Mouse (Mus musculus) midbrain, embryonic 14.5 days (tissue): ENCODE results near the gene Pgf. TPM values are rescaled to one million over a fixed set of nuclear protein-coding genes. Genes with fewer than 3 reads are reported as not detected.

Source experiments
- ATAC-seq: fragments of 200-750 bp; cut with Nextera tagmentation; 2 replicates; pipeline ENCODE4 v1.8.0; 2017; ENCODE audit warnings: moderate number of reproducible peaks, moderate library complexity; ENCODE audit not compliant: low FRiP score, low TSS enrichment
- DNase-seq: peaks from one replicate; pipeline ENCODE4 v3.0.0-alpha.2; 2015
- H3K27ac ChIP-seq: fragments of 300-500 bp; sonication (generic); replicated peaks from 2 replicates; pipeline ENCODE4 v1.5.1; 2014; ENCODE audit warnings: mild to moderate bottlenecking, low read depth, low read length, moderate library complexity
- H3K27me3 ChIP-seq: fragments of 300-500 bp; sonication (generic); 2 replicates; pipeline ENCODE4 v1.6.1; 2014; ENCODE audit warnings: low read length, control low read depth, mixed read lengths; ENCODE audit not compliant: control insufficient read depth, insufficient read depth
- H3K36me3 ChIP-seq: fragments of 300-500 bp; sonication (generic); 2 replicates; pipeline ENCODE4 v1.6.1; 2014; ENCODE audit warnings: low read length, control low read depth; ENCODE audit not compliant: control insufficient read depth, insufficient read depth
- H3K4me1 ChIP-seq: fragments of 300-500 bp; sonication (generic); 2 replicates; pipeline ENCODE4 v1.6.1; 2014; ENCODE audit warnings: mild to moderate bottlenecking, antibody characterized with exemption, low read length, control low read depth; ENCODE audit not compliant: control insufficient read depth, insufficient read depth
- H3K4me2 ChIP-seq: fragments of 300-500 bp; sonication (generic); 2 replicates; pipeline ENCODE4 v1.6.1; 2014; ENCODE audit warnings: mild to moderate bottlenecking, low read length, moderate library complexity
- H3K4me3 ChIP-seq: fragments of 300-500 bp; sonication (generic); replicated peaks from 2 replicates; pipeline ENCODE4 v1.5.1; 2014; ENCODE audit warnings: low read depth, low read length
- H3K9ac ChIP-seq: fragments of 300-500 bp; sonication (generic); replicated peaks from 2 replicates; pipeline ENCODE4 v1.6.1; 2014; ENCODE audit warnings: mild to moderate bottlenecking, low read length, moderate library complexity
- H3K9me3 ChIP-seq: fragments of 300-500 bp; sonication (generic); 2 replicates; pipeline ENCODE4 v1.6.1; 2016; ENCODE audit warnings: low read length, control low read depth, mixed read lengths; ENCODE audit not compliant: control insufficient read depth
- WGBS: fragments of 180-500 bp; shearing (Covaris S2); extraction: QIAGEN DNeasy Blood & Tissue Kit; methylation state at CpG from one replicate; pipeline ENCODE4 v1.1.7; 2014; 5-methylcytosine and 5-hydroxymethylcytosine counted together
- polyA plus RNA-seq: library from polyadenylated mRNA; unstranded; fragments of >200 nt; fragmentation: Nextera tagmentation; extraction: Ambion mirVana; gene quantifications from 2 replicates; pipeline ENCODE4 v1.2.1, GENCODE M21; 2014

The Pgf gene
- polyA plus RNA-seq, 1 experiment from 2014 or later = 6.0 TPM

GRCm38 (mm10) chr12:85204105-85204504 is 26.5 kb upstream of the Pgf start:
- ATAC-seq = no peak
- Histone ChIP-seq H3K4me3 (no peak overlapping the region), H3K27ac (no peak overlapping the region), H3K27me3 (no peaks in the 10 kb centered on the region), H3K9ac (no peak overlapping the region), H3K4me1 (peaks cover 15% of the 10 kb centered on the region), H3K36me3 (no peaks in the 10 kb centered on the region), H3K9me3 (no peaks in the 10 kb centered on the region), H3K4me2 (no peak overlapping the region)
- WGBS = 51% methylated on average over 8 of the region's 8 CpGs
- DNase-seq = no peak

GRCm38 (mm10) chr12:85203699-85204098 is 26.1 kb upstream of the Pgf start:
- no peaks in the 10 kb centered on the region for H3K27me3 ChIP-seq
- H3K27ac ChIP-seq = no peak overlapping the region
- no peak overlapping the region for H3K4me2 ChIP-seq
- no peak overlapping the region for H3K4me3 ChIP-seq
- no peak for ATAC-seq
- no peak overlapping the region for H3K9ac ChIP-seq
- WGBS = 84% methylated on average over 5 of the region's 5 CpGs
- DNase-seq = no peak
- H3K4me1 ChIP-seq = peaks cover 15% of the 10 kb centered on the region
- H3K36me3 ChIP-seq = no peaks in the 10 kb centered on the region
- no peaks in the 10 kb centered on the region for H3K9me3 ChIP-seq

- Histone ChIP-seq H3K9me3 (no peaks in the 10 kb centered on the region), H3K4me1 (peaks cover 15% of the 10 kb centered on the region), H3K4me3 (no peak overlapping the region), H3K9ac (no peak overlapping the region), H3K27ac (peak overlapping the region; percentile 78; the same call in 1 of the 2 replicates), H3K36me3 (no peaks in the 10 kb centered on the region), H3K27me3 (no peaks in the 10 kb centered on the region), H3K4me2 (no peak overlapping the region)
- DNase-seq = no peak
- 89% methylated on average over 7 of the region's 7 CpGs for WGBS
- no peak for ATAC-seq
Measured at GRCm38 (mm10) chr12:85202191-85202590, 24.6 kb upstream of the Pgf start.

DNA sequence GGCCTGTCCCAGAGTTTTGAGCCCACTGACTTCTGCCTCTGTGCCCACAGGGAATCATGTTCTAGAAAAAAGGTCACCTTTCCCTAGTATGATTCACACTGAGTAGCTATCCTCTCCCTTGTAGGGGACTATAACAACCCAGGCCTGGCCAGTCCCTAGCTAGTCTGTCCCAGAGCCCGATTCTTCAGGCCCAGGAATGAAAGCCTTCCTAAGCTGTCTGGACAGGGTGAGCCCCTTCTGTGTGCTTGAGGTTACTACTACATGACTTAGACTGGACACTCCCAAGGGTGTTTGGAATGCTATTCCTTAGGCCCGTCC is 24.2 kb upstream of the Pgf start:
- H3K9me3 ChIP-seq = no peaks in the 10 kb centered on the region
- WGBS = 78% methylated on average over 2 of the region's 2 CpGs
- no peak overlapping the region for H3K9ac ChIP-seq
- peaks cover 15% of the 10 kb centered on the region for H3K4me1 ChIP-seq
- no peak for DNase-seq
- ATAC-seq = no peak
- H3K4me2 ChIP-seq = no peak overlapping the region
- peak overlapping the region; percentile 78 for H3K27ac ChIP-seq
- H3K4me3 ChIP-seq = no peak overlapping the region
- H3K36me3 ChIP-seq = no peaks in the 10 kb centered on the region
- H3K27me3 ChIP-seq = no peaks in the 10 kb centered on the region

DNA sequence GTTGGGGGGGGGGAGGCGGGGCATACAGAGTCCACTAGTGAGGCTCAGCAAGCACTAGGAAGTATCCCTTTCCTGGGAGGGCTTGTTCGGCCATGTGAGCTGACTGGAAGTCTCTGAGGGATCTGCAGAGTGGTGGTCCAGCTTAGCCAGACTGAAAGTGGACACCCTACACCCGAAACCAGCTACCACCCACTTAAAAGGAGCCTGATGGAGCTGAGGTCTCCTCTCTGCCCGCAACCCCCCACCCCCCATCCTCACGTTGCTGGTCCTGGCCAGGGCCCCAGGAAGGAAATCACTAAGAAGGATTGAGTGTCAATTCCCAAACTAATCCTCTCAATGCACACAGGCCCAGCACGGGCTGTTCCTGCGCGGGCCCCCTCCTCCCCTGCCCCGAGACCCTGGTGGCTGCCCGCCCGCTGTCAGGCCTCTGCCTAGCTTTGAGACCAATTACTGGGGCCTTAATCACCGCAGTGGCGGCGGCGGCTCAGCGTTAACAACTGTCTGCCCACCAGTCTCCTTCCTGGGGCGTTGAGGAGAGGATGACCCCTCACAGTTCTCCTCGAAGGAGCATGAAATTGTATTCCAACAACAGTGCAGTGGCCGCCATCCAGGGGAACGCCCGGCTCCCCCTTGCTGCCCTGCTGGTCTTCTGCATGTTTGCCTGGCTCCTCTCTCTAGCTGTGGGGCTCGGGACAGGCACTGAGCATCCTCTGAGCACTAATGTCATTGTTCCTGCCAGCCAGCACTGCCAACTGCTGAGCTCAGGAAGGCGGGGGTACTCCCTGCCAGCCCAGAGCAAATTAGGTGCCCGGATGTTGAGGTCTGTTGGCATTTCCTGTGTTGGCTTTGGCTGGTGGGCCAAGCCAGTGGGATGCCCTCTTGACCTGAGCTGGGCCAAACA is 23.6 kb upstream of the Pgf start:
- Histone ChIP-seq H3K9me3 (no peaks in the 10 kb centered on the region), H3K4me1 (peaks cover 15% of the 10 kb centered on the region), H3K27me3 (no peaks in the 10 kb centered on the region), H3K36me3 (no peaks in the 10 kb centered on the region), H3K4me3 (no peak overlapping the region), H3K27ac (peak overlapping the region; percentile 78), H3K9ac (0 out of 2 replicates have a peak overlapping the region, but pooled peaks have one; percentile 14), H3K4me2 (peak overlapping the region; percentile 28)
- ATAC-seq (peak; percentile 46; the same call in 1 of the 2 replicates), DNase-seq (peak; percentile 68)
- WGBS = 13% methylated on average over 24 of the region's 24 CpGs

- 94% methylated on average over 1 of the region's 1 CpGs for WGBS
- H3K4me3 ChIP-seq = no peak overlapping the region
Measured at GRCm38 (mm10) chr12:85199954-85200353, 22.4 kb upstream of the Pgf start.

DNA sequence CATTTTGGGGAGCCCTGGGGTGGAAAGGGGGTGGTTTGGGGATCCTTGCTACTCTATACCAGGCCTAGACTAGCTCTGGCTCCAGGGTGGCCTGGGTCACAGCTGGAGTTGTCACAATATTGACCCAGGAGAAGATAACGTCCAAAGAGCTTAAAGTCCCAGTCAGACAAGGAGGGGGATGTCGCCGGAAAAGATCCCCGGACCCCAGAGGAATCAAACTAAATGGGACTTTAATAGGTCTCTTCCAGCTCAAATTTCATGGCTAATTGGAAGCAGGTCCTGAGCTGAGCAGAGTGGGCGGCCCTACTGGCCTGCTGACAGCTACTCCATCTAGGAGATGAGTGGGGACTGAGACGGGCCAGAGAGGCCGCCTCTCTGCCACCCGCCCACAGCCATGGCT is 20.3 kb upstream of the Pgf start:
- no peaks in the 10 kb centered on the region for H3K36me3 ChIP-seq
- 57% methylated on average over 8 of the region's 8 CpGs for WGBS
- ATAC-seq = no peak

More at GRCm38 (mm10) chr12:85199954-85200353, 22.4 kb upstream of the Pgf start:
- DNase-seq (no peak), ATAC-seq (no peak)
- Histone ChIP-seq H3K9ac (no peak overlapping the region), H3K4me2 (no peak overlapping the region), H3K27me3 (no peaks in the 10 kb centered on the region), H3K4me1 (peaks cover 15% of the 10 kb centered on the region), H3K9me3 (no peaks in the 10 kb centered on the region), H3K27ac (no peak overlapping the region), H3K36me3 (no peaks in the 10 kb centered on the region)

GRCm38 (mm10) chr12:85197371-85197770 is 19.8 kb upstream of the Pgf start:
- Histone ChIP-seq H3K4me1 (peaks cover 19% of the 10 kb centered on the region), H3K27ac (no peak overlapping the region), H3K36me3 (no peaks in the 10 kb centered on the region), H3K9me3 (no peaks in the 10 kb centered on the region), H3K4me2 (no peak overlapping the region), H3K27me3 (no peaks in the 10 kb centered on the region), H3K9ac (no peak overlapping the region), H3K4me3 (no peak overlapping the region)
- DNase-seq (no peak), ATAC-seq (no peak)
- 82% methylated on average over 7 of the region's 7 CpGs for WGBS

More for the DNA sequence above, 20.3 kb upstream of the Pgf start:
- Histone ChIP-seq H3K4me1 (peaks cover 19% of the 10 kb centered on the region), H3K4me2 (no peak overlapping the region), H3K4me3 (no peak overlapping the region), H3K9me3 (no peaks in the 10 kb centered on the region), H3K27ac (no peak overlapping the region), H3K9ac (no peak overlapping the region), H3K27me3 (no peaks in the 10 kb centered on the region)
- DNase-seq = no peak

- DNase-seq = no peak
- peaks cover 11% of the 10 kb centered on the region for H3K4me1 ChIP-seq
- H3K36me3 ChIP-seq = no peaks in the 10 kb centered on the region
- H3K9me3 ChIP-seq = no peaks in the 10 kb centered on the region
- no peaks in the 10 kb centered on the region for H3K27me3 ChIP-seq
- no peak overlapping the region for H3K27ac ChIP-seq
- ATAC-seq = no peak
- H3K4me2 ChIP-seq = no peak overlapping the region
- no peak overlapping the region for H3K9ac ChIP-seq
- no peak overlapping the region for H3K4me3 ChIP-seq
- 92% methylated on average over 10 of the region's 10 CpGs for WGBS
Measured at GRCm38 (mm10) chr12:85196191-85196590, 18.6 kb upstream of the Pgf start.
